ENCODE assay signal across 24 mouse cellular contexts in the genomic region with DNA sequence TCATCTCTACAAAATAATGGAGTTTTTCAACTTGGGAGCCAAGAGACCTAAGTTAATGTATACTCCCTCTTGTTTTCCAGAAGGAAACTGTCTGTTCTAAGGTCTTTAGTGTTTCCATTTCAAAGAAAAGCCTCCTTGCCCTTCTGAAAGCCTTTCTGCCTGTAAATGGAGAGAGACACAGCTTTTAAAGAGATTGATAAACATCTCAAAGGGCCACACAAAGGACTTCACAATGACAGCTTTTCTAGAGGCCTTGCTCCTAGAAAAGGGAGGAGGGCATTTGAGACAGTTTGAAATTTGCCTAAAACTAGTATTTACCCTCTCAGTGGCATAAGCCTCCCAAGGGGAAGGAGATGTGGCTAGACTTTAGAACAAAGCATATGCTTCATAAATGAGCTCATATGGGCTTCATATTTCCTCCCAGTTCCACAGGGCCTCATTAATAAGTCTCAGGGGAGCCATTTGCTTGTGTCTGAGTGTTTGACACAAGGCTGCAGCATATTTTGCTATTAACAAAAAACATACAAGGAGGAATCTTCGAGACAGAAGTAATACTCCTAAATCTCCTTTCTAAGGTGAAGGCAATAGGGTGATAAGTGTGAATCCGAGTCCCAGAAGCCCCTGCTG.
A peak's percentile ranks its signal among the peaks of the same experiment; 100 is the strongest.
DNase-seq lines count a peak whose midpoint lies in the region; ATAC-seq and TF ChIP-seq lines count a peak whose summit lies in the region.
"Had no signal": no experiment of that assay in that cellular context is flagged by ENCODE, and none has a peak within 500 bp of the region (broad histone marks: within the 10 kb centered on the region; RNA-seq: fewer than 3 reads in every experiment).

No protein-coding gene starts in this region.

- no peak for DNase-seq in midbrain, embryonic 11.5 days (ENCODE audit: low spot score, missing footprints)
- no peak for DNase-seq in midbrain, postnatal 0 days (ENCODE audit: low spot score)
- DNase-seq in 3T3-L1 (ENCODE audit: low read depth, low spot score) (peak; percentile 4), ES-CJ7 (ENCODE audit: low read depth, low spot score) (peak; percentile 92)
- DNase-seq in embryo, embryonic 11 days, result peak; percentile 8
- DNase-seq in urinary bladder, postnatal 4 days (ENCODE audit: low spot score in 2 of 2), result no peak
- no peak for DNase-seq in layer of hippocampus, adult 18-20 months (ENCODE audit: low spot score in 2 of 2)
- DNase-seq: adrenal gland, postnatal 10 days; cerebellum, adult 9-11 months; kidney, postnatal 4 days; liver, embryonic 13.5 days; right cerebral cortex, postnatal 25 days; thymus, adult 18-20 months; thymus, postnatal 4 days had no signal

- H3K36me3 ChIP-seq in midbrain, embryonic 11.5 days (ENCODE audit: control insufficient read depth, insufficient read depth, low read length), result no peaks in the 10 kb centered on the region
- no peaks in the 10 kb centered on the region; the same call in 1 of the 2 replicates for H3K36me3 ChIP-seq in midbrain, postnatal 0 days (ENCODE audit: insufficient read depth, low read length)
- no peaks in the 10 kb centered on the region for H3K36me3 ChIP-seq in heart, embryonic 11.5 days (ENCODE audit: control insufficient read depth, insufficient read depth, low read length)
- H3K36me3 ChIP-seq: forebrain, embryonic 15.5 days; hindbrain, embryonic 10.5 days; intestine, embryonic 15.5 days; limb, embryonic 13.5 days; liver, embryonic 13.5 days; lung, embryonic 15.5 days; stomach, embryonic 15.5 days had no signal

- peak; percentile 25; the same call in 1 of the 2 replicates for ATAC-seq in midbrain, embryonic 11.5 days (ENCODE audit: low FRiP score)
- no peak for ATAC-seq in midbrain, postnatal 0 days (ENCODE audit: low FRiP score)
- ATAC-seq in heart, embryonic 11.5 days (replicated peaks; ENCODE audit: insufficient number of reproducible peaks, low FRiP score, low TSS enrichment), result no peak
- ATAC-seq: CD4-positive, CD25-positive, alpha-beta regulatory T cell, adult 4 months; forebrain, embryonic 15.5 days; intestine, embryonic 15.5 days had no signal

- TF ChIP-seq CTCF in midbrain, postnatal 0 days (IDR thresholded peaks at IDR 0.05), result no peak

- no peak overlapping the region for H3K4me3 ChIP-seq in midbrain, embryonic 11.5 days (ENCODE audit: low read depth, low read length)
- H3K4me3 ChIP-seq in midbrain, postnatal 0 days (ENCODE audit: low read depth, low read length), result no peak overlapping the region
- H3K4me3 ChIP-seq in heart, embryonic 11.5 days (ENCODE audit: low read depth, low read length), result no peak overlapping the region
- H3K4me3 ChIP-seq: erythroblast, embryonic 14.5 days; forebrain, embryonic 15.5 days; hindbrain, embryonic 10.5 days; intestine, embryonic 15.5 days; limb, embryonic 13.5 days; liver, embryonic 13.5 days; lung, embryonic 15.5 days; stomach, embryonic 15.5 days had no signal

- no peaks in the 10 kb centered on the region for H3K9me3 ChIP-seq in midbrain, embryonic 11.5 days (ENCODE audit: control insufficient read depth, low read length)
- H3K9me3 ChIP-seq in midbrain, postnatal 0 days (ENCODE audit: low read length), result no peaks in the 10 kb centered on the region
- H3K9me3 ChIP-seq in heart, embryonic 11.5 days (replicated peaks; ENCODE audit: control insufficient read depth, low read length), result no peaks in the 10 kb centered on the region
- H3K9me3 ChIP-seq: forebrain, embryonic 15.5 days; hindbrain, embryonic 10.5 days; intestine, embryonic 15.5 days; limb, embryonic 13.5 days; liver, embryonic 13.5 days; lung, embryonic 15.5 days; stomach, embryonic 15.5 days had no signal

- peaks cover 2% of the 10 kb centered on the region; the same call in 1 of the 2 replicates for H3K4me1 ChIP-seq in midbrain, embryonic 11.5 days (ENCODE audit: control insufficient read depth, insufficient read depth, low read length)
- no peaks in the 10 kb centered on the region for H3K4me1 ChIP-seq in midbrain, postnatal 0 days (ENCODE audit: insufficient read depth, low read length)
- H3K4me1 ChIP-seq in heart, embryonic 11.5 days (ENCODE audit: control insufficient read depth, insufficient read depth, low read length), result no peaks in the 10 kb centered on the region
- H3K4me1 ChIP-seq: intestine, embryonic 15.5 days; liver, embryonic 13.5 days; lung, embryonic 15.5 days; stomach, embryonic 15.5 days had no signal

- WGBS in midbrain, embryonic 11.5 days, result 65% methylated on average over 2 of the region's 2 CpGs
- 45% methylated on average over 2 of the region's 2 CpGs for WGBS in midbrain, postnatal 0 days
- 63% methylated on average over 2 of the region's 2 CpGs for WGBS in heart, embryonic 11.5 days (ENCODE audit: insufficient replicate concordance)

- H3K27ac ChIP-seq in midbrain, embryonic 11.5 days (ENCODE audit: low read depth, low read length), result no peak overlapping the region
- no peak overlapping the region for H3K27ac ChIP-seq in midbrain, postnatal 0 days (ENCODE audit: low read depth, low read length)
- H3K27ac ChIP-seq in heart, embryonic 11.5 days (ENCODE audit: low read depth, low read length), result no peak overlapping the region
- H3K27ac ChIP-seq: forebrain, embryonic 15.5 days; hindbrain, embryonic 10.5 days; intestine, embryonic 15.5 days; limb, embryonic 13.5 days; liver, embryonic 13.5 days; lung, embryonic 15.5 days; macrophage; stomach, embryonic 15.5 days had no signal

- no peaks in the 10 kb centered on the region for H3K27me3 ChIP-seq in midbrain, embryonic 11.5 days (ENCODE audit: control insufficient read depth, insufficient read depth, low read length)
- H3K27me3 ChIP-seq in midbrain, postnatal 0 days (ENCODE audit: insufficient read depth, low read length), result no peaks in the 10 kb centered on the region
- no peaks in the 10 kb centered on the region for H3K27me3 ChIP-seq in heart, embryonic 11.5 days (ENCODE audit: control insufficient read depth, insufficient read depth, low read length)
- H3K27me3 ChIP-seq: forebrain, embryonic 15.5 days; intestine, embryonic 15.5 days; limb, embryonic 13.5 days; liver, embryonic 13.5 days; lung, embryonic 15.5 days; stomach, embryonic 15.5 days had no signal

- no peak overlapping the region for H3K4me2 ChIP-seq in midbrain, embryonic 11.5 days
- H3K4me2 ChIP-seq in midbrain, postnatal 0 days (ENCODE audit: low read depth, low read length, poor library complexity, severe bottlenecking), result no peak overlapping the region
- no peak overlapping the region for H3K4me2 ChIP-seq in heart, embryonic 11.5 days
- H3K4me2 ChIP-seq: forebrain, embryonic 15.5 days; intestine, embryonic 15.5 days; limb, embryonic 13.5 days; liver, embryonic 13.5 days; lung, embryonic 15.5 days; stomach, embryonic 15.5 days had no signal

- H3K9ac ChIP-seq in midbrain, embryonic 11.5 days (ENCODE audit: low read length), result no peak overlapping the region
- H3K9ac ChIP-seq in midbrain, postnatal 0 days (replicated peaks; ENCODE audit: low read length, poor library complexity, severe bottlenecking), result no peak overlapping the region
- no peak overlapping the region for H3K9ac ChIP-seq in heart, embryonic 11.5 days (ENCODE audit: low read depth, low read length)
- H3K9ac ChIP-seq: forebrain, embryonic 15.5 days; intestine, embryonic 15.5 days; limb, embryonic 13.5 days; liver, embryonic 13.5 days; lung, embryonic 15.5 days; stomach, embryonic 15.5 days had no signal

Comparison
In these comparisons a context has a peak if more than half of its experiments do, and no peak if none do; other contexts are left out.
1. DNase-seq: peak in 3T3-L1 (single experiment), ES-CJ7 (single experiment) and embryo, embryonic 11 days (single experiment); none in midbrain, embryonic 11.5 days (single experiment), midbrain, postnatal 0 days (single experiment), urinary bladder, postnatal 4 days (0 of 2) and layer of hippocampus, adult 18-20 months (0 of 2).